Mouse (Mus musculus): ENCODE data around the gene Farp2. TPM values are rescaled to one million over a fixed set of nuclear protein-coding genes. Genes with fewer than 3 reads are reported as not detected.

Gene Farp2
- polyA plus RNA-seq (2012; rRNA removed): 1.7 and 2.3 TPM in 2 replicates

GRCm38 (mm10) chr1:93511585-93512350 lies at the start of gene Farp2:
Gene Farp2 (plus strand): TSS chr1:93512079.

DNA sequence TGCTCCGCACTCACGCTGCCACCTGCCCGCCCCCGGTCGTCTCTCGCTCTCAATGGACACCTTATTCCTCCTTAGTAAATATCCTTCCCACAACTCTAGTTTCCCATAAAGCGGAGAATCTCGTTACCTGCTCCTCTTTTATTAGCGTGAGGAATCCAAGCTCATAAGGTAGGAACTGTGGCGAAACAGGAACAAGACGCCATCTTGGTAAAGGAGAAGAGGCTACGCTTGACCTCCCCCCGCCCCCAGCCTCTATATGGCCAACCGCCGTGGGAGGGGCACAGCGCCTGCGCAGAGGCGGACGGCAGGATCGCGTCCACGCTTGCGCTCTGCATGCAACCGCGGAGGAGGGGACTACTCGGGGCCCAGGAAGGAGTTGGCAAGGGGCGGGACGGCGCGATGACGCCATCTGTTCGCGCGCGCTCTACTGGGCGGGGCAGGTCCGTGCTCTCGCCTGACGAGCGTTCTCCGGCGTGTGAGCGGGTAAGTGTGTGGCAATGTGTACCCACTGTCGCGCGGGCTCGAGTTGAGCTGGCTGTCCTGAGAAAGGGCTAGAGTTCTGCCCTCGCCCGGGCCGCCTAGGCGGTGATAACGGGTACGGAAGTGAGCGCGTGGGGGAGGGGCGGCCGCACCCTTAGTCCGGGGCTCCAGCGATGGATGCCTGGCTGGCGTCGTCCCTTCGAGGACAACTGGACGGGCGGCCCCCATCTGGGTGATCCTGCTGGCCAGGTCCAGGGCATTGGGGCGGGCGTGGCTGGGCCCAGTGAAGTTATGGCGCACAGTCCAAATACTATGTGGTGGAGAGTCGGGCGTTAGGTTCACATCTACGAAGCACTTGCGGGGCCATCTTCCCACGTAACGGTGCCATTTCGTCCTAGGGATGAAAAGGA lies 33.0 kb upstream of the Farp2 start, which contains the start of gene Hdlbp:
Gene Hdlbp, minus strand, starts transcription at position 230 of the 890 bp plus-strand sequence.

DNA sequence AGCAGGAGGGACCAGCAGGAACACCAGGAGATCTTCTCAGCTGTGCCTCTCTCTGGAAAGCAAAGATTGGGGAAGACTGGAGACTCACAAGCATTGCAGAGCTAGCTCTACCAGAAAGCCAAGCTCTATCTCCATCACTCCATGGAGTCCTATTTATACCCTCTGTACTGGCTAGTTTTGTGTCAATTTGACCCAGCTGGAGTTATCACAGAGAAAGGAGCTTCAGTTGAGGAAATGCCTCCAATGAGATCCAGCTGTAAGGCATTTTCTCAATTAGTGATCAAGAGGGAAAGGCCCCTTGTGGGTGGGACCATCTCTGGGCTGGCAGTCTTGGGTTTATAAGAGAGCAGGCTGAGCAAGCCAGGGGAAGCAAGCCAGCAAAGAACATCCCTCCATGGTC lies 146.7 kb downstream of the Farp2 start, which contains the start of gene Stk25:
Gene Stk25, minus strand, starts transcription at position 101 of the 400 bp plus-strand sequence.

Other genes with a start within 250 kb of the Farp2 start
- gene Mterf4, start 206.2 kb upstream of the Farp2 start, polyA plus RNA-seq (2012; rRNA removed): 10.2 TPM in 2 replicates
- gene Ppp1r7, start 169.2 kb upstream of the Farp2 start, polyA plus RNA-seq (2012; rRNA removed): 4.6 and 5.3 TPM in 2 replicates
- gene Pask, start 168.6 kb upstream of the Farp2 start, polyA plus RNA-seq (2012; rRNA removed): 3.2 and 3.7 TPM in 2 replicates
- 0.15 and 0.16 TPM in 2 replicates for gene Ano7, start 138.1 kb upstream of the Farp2 start, polyA plus RNA-seq (2012; rRNA removed)
- gene Hdlbp, start 33.3 kb upstream of the Farp2 start, polyA plus RNA-seq (2012; rRNA removed): 68.2 and 75.8 TPM in 2 replicates
- 55.0 and 57.8 TPM in 2 replicates for gene Stk25, start 146.6 kb downstream of the Farp2 start, polyA plus RNA-seq (2012; rRNA removed)
- gene Bok, start 173.6 kb downstream of the Farp2 start, polyA plus RNA-seq (2012; rRNA removed): 2.7 and 3.5 TPM in 2 replicates
- gene Atg4b, start 239.4 kb downstream of the Farp2 start, polyA plus RNA-seq (2012; rRNA removed): 20.6 and 24.7 TPM in 2 replicates
- gene Thap4, start 242.8 kb downstream of the Farp2 start, polyA plus RNA-seq (2012; rRNA removed): 9.9 and 10.5 TPM in 2 replicates

Measured in liver, embryonic 18 days (tissue).